Mouse (Mus musculus) myocyte (in vitro differentiated cells): ENCODE data around the gene Olfr994.

Source experiments
- E2F4 ChIP-seq: IDR thresholded peaks from one replicate; pipeline ENCODE4 v1.6.1; 2011; ENCODE audit warnings: mild to moderate bottlenecking, control low read depth, moderate library complexity; ENCODE audit not compliant: insufficient read depth
- MAX ChIP-seq: IDR thresholded peaks from one replicate; pipeline ENCODE4 v1.6.1; 2011; ENCODE audit warnings: low read depth, mild to moderate bottlenecking, control low read depth
- POLR2A ChIP-seq: IDR thresholded peaks from one replicate; pipeline ENCODE4 v1.6.1; 2011; ENCODE audit warnings: low read depth, mild to moderate bottlenecking, control low read depth, moderate library complexity; ENCODE audit not compliant: insufficient read length
- POLR2AphosphoS2 ChIP-seq: IDR thresholded peaks from one replicate; pipeline ENCODE4 v1.6.1; 2011; ENCODE audit warnings: low read depth, control low read depth; ENCODE audit not compliant: insufficient read length
- SRF ChIP-seq: IDR thresholded peaks from one replicate; pipeline ENCODE4 v1.6.1; 2011; ENCODE audit warnings: low read depth; ENCODE audit not compliant: control insufficient read depth, insufficient read length
- TCF3 ChIP-seq: IDR thresholded peaks from one replicate; pipeline ENCODE4 v1.6.1; 2011; ENCODE audit warnings: low read depth, control low read depth; ENCODE audit not compliant: insufficient read length

GRCm38 (mm10) chr2:85443539-85443938 lies 7.3 kb upstream of the Olfr994 start, which contains the start of gene Olfr995:
- TF ChIP-seq POLR2A (no peak), E2F4 (no peak), POLR2AphosphoS2 (no peak), TCF3 (no peak), MAX (no peak), SRF (no peak)
